Mouse (Mus musculus): ENCODE measurements around the gene Nus1. TPM values are rescaled to one million over a fixed set of nuclear protein-coding genes. Genes with fewer than 3 reads are reported as not detected.

Nus1 gene
- total RNA-seq, 2 experiments from 2014 or later = 16.3 to 17.4 TPM

Other genes starting within 250 kb of the Nus1 start
- gene Ros1, start 222.3 kb upstream of the Nus1 start, total RNA-seq (2021) = under 1 TPM; 0.02 to 0.05 TPM
- 1 to 10 TPM; 1.4 to 1.9 TPM for gene Dcbld1, start 183.9 kb upstream of the Nus1 start, total RNA-seq (2021)
- not detected for gene Gm26741, start 58.8 kb upstream of the Nus1 start, total RNA-seq (2021)
- 1 to 10 TPM; 7.4 to 8.5 TPM for gene Gopc, start 35.4 kb upstream of the Nus1 start, total RNA-seq (2021)
- gene Nepn, start 28.6 kb upstream of the Nus1 start, total RNA-seq (2021) = under 1 TPM; 0.27 to 0.31 TPM